Mouse (Mus musculus) intestine, embryonic 14.5 days (tissue): Measurements from ENCODE around the gene Spin2d. TPM values are rescaled to one million over a fixed set of nuclear protein-coding genes. Genes with fewer than 3 reads are reported as not detected.

ENCODE experiments used
- polyA plus RNA-seq: library from polyadenylated mRNA; unstranded; fragments of >200 nt; fragmentation: Nextera tagmentation; extraction: Ambion mirVana; gene quantifications from 2 replicates; pipeline ENCODE4 v1.2.1, GENCODE M21; 2014

The Spin2d gene
- polyA plus RNA-seq, 1 experiment from 2014 or later: not detected

Other genes with a start within 250 kb of the Spin2d start
- 8.9 and 12.1 TPM in 2 replicates for gene Zfp185, start 189.7 kb downstream of the Spin2d start, polyA plus RNA-seq
- 0.09 and 0.26 TPM in 2 replicates for gene Pnma5, start 139.9 kb downstream of the Spin2d start, polyA plus RNA-seq
- 0.19 and 0.20 TPM in 2 replicates for gene Pnma3, start 112.2 kb downstream of the Spin2d start, polyA plus RNA-seq
- 0.70 and 1.1 TPM in 2 replicates for gene Xlr4a, start 94.5 kb downstream of the Spin2d start, polyA plus RNA-seq
- gene Xlr3a, start 79.9 kb downstream of the Spin2d start, polyA plus RNA-seq: 1.4 and 7.2 TPM in 2 replicates
- 0.23 TPM in 1 of 2 replicates, not detected in the other for gene Gm14685, start 59.9 kb downstream of the Spin2d start, polyA plus RNA-seq
- gene Xlr5b, start 28.2 kb downstream of the Spin2d start, polyA plus RNA-seq: 0.22 TPM in 1 of 2 replicates, not detected in the other
- not detected in 2 replicates for gene DXBay18, start 27.5 kb downstream of the Spin2d start, polyA plus RNA-seq
- 4.7 and 12.4 TPM in 2 replicates for gene Xlr3b, start 15.2 kb upstream of the Spin2d start, polyA plus RNA-seq
- gene Xlr4b, start 37.3 kb upstream of the Spin2d start, polyA plus RNA-seq: 0.50 and 1.2 TPM in 2 replicates
- 11.3 and 11.9 TPM in 2 replicates for gene F8a, start 51.3 kb upstream of the Spin2d start, polyA plus RNA-seq
- gene Xlr4c, start 66.1 kb upstream of the Spin2d start, polyA plus RNA-seq: 0.55 and 2.1 TPM in 2 replicates
- not detected in 2 replicates for gene Xlr3c, start 88.4 kb upstream of the Spin2d start, polyA plus RNA-seq
- 0.26 TPM in 1 of 2 replicates, not detected in the other for gene Xlr5a, start 116.0 kb upstream of the Spin2d start, polyA plus RNA-seq
- gene Xlr5c, start 116.0 kb upstream of the Spin2d start, polyA plus RNA-seq: not detected in 2 replicates
- not detected in 2 replicates for gene Gm45015, start 159.9 kb upstream of the Spin2d start, polyA plus RNA-seq
- gene Zfp275, start 165.6 kb upstream of the Spin2d start, polyA plus RNA-seq: 14.9 and 16.3 TPM in 2 replicates
- not detected in 2 replicates for gene Gm18336, start 221.7 kb upstream of the Spin2d start, polyA plus RNA-seq
- gene Zfp92, start 234.1 kb upstream of the Spin2d start, polyA plus RNA-seq: 0.38 TPM in 2 replicates